Mouse (Mus musculus): ENCODE data around the gene Zdhhc16.

- TF ChIP-seq MYOD1 (IDR thresholded peaks at IDR 0.05; ENCODE audit: control insufficient read depth, insufficient read length, low read depth) (no peak), CTCF (IDR thresholded peaks at IDR 0.05; ENCODE audit: control insufficient read depth, insufficient read depth, insufficient read length) (no peak), FOSL1 (IDR thresholded peaks at IDR 0.05; ENCODE audit: insufficient read depth, low read length, poor library complexity, severe bottlenecking) (no peak), CEBPB (IDR thresholded peaks at IDR 0.05; ENCODE audit: low read depth) (no peak), MYOG (IDR thresholded peaks at IDR 0.05; ENCODE audit: control insufficient read depth, extremely low read depth, insufficient read length) (no peak), MAX (IDR thresholded peaks at IDR 0.05) (no peak), USF1 (IDR thresholded peaks at IDR 0.05; ENCODE audit: low read depth) (no peak)
These were observed 60.2 kb downstream of the Zdhhc16 start for GRCm38 (mm10) chr19:41993484-41993883.

Measured in C2C12 (cell line).